Mouse (Mus musculus) stomach, embryonic 15.5 days (tissue): ENCODE results near the gene Rap1gds1. TPM values are rescaled to one million over a fixed set of nuclear protein-coding genes. Genes with fewer than 3 reads are reported as not detected.

Experiments
- ATAC-seq: fragments of 200-750 bp; cut with Nextera tagmentation; 2 replicates; pipeline ENCODE4 v1.8.0; 2017; ENCODE audit warnings: low read depth, moderate number of reproducible peaks, moderate TSS enrichment; ENCODE audit not compliant: insufficient read depth, low FRiP score
- H3K27ac ChIP-seq: fragments of 300-500 bp; sonication (generic); 2 replicates; pipeline ENCODE4 v1.5.1; 2015; ENCODE audit warnings: mild to moderate bottlenecking, inconsistent platforms
- H3K27me3 ChIP-seq: fragments of 300-500 bp; sonication (generic); replicated peaks from 2 replicates; pipeline ENCODE4 v1.6.1; 2015; ENCODE audit warnings: inconsistent platforms
- H3K36me3 ChIP-seq: fragments of 300-500 bp; sonication (generic); 2 replicates; pipeline ENCODE4 v1.6.1; 2015; ENCODE audit warnings: inconsistent platforms
- H3K4me1 ChIP-seq: fragments of 300-500 bp; sonication (generic); 2 replicates; pipeline ENCODE4 v1.6.1; 2015; ENCODE audit warnings: inconsistent platforms
- H3K4me2 ChIP-seq: fragments of 300-500 bp; sonication (generic); 2 replicates; pipeline ENCODE4 v1.6.1; 2015; ENCODE audit warnings: mild to moderate bottlenecking, inconsistent platforms
- H3K4me3 ChIP-seq: fragments of 300-500 bp; sonication (generic); replicated peaks from 2 replicates; pipeline ENCODE4 v1.5.1; 2015; ENCODE audit warnings: inconsistent platforms
- H3K9ac ChIP-seq: fragments of 300-500 bp; sonication (generic); 2 replicates; pipeline ENCODE4 v1.6.1; 2015; ENCODE audit warnings: inconsistent platforms
- H3K9me3 ChIP-seq: fragments of 300-500 bp; sonication (generic); 2 replicates; pipeline ENCODE4 v1.6.1; 2016; ENCODE audit warnings: inconsistent platforms
- WGBS: fragments of 180-500 bp; shearing (Covaris S2); methylation state at CpG from one replicate; pipeline ENCODE4 v1.1.7; 2015; 5-methylcytosine and 5-hydroxymethylcytosine counted together
- polyA plus RNA-seq: library from polyadenylated mRNA; unstranded; fragments of >200 nt; fragmentation: Nextera tagmentation; extraction: Ambion mirVana; gene quantifications from 2 replicates; pipeline ENCODE4 v1.2.1, GENCODE M21; 2015

Gene Rap1gds1
- polyA plus RNA-seq = 51.1 and 54.0 TPM in 2 replicates

GRCm38 (mm10) chr3:139074484-139075211, at the start of gene Rap1gds1:
Gene Rap1gds1 (minus strand): TSS chr3:139075201.
- Histone ChIP-seq H3K4me3 (peak within 1 kb of the TSS; percentile 86), H3K4me2 (peak within 1 kb of the TSS; percentile 93), H3K9me3 (no peaks in the 10 kb centered on the region), H3K27ac (peak within 1 kb of the TSS; percentile 99), H3K36me3 (no peaks in the 10 kb centered on the region), H3K27me3 (no peaks in the 10 kb centered on the region), H3K4me1 (peaks cover 8% of the 10 kb centered on the region), H3K9ac (peak within 1 kb of the TSS; percentile 88)
- under 1% methylated on average over 81 of the region's 97 CpGs for WGBS
- ATAC-seq = peak; percentile 61

GRCm38 (mm10) chr3:139118446-139118845, 43.4 kb upstream of the Rap1gds1 start:
- Histone ChIP-seq H3K27me3 (no peaks in the 10 kb centered on the region), H3K4me2 (no peak overlapping the region), H3K4me3 (no peak overlapping the region), H3K9me3 (no peaks in the 10 kb centered on the region), H3K27ac (no peak overlapping the region), H3K9ac (no peak overlapping the region), H3K4me1 (no peaks in the 10 kb centered on the region), H3K36me3 (no peaks in the 10 kb centered on the region)
- no peak for ATAC-seq

GRCm38 (mm10) chr3:139116733-139117337, 41.8 kb upstream of the Rap1gds1 start:
- H3K36me3 ChIP-seq = no peaks in the 10 kb centered on the region
- ATAC-seq = no peak
- H3K9ac ChIP-seq = no peak overlapping the region
- WGBS = 72% methylated on average over 9 of the region's 9 CpGs
- no peaks in the 10 kb centered on the region for H3K27me3 ChIP-seq
- H3K4me3 ChIP-seq = no peak overlapping the region
- no peak overlapping the region for H3K4me2 ChIP-seq
- H3K4me1 ChIP-seq = no peaks in the 10 kb centered on the region
- H3K9me3 ChIP-seq = no peaks in the 10 kb centered on the region
- H3K27ac ChIP-seq = no peak overlapping the region

- Histone ChIP-seq H3K4me3 (no peak overlapping the region), H3K36me3 (no peaks in the 10 kb centered on the region), H3K27me3 (no peaks in the 10 kb centered on the region), H3K9ac (no peak overlapping the region), H3K4me1 (no peaks in the 10 kb centered on the region), H3K27ac (no peak overlapping the region), H3K4me2 (no peak overlapping the region), H3K9me3 (no peaks in the 10 kb centered on the region)
- 54% methylated on average over 3 of the region's 3 CpGs for WGBS
- no peak for ATAC-seq
Observed at GRCm38 (mm10) chr3:139112335-139112973, 37.5 kb upstream of the Rap1gds1 start.

DNA sequence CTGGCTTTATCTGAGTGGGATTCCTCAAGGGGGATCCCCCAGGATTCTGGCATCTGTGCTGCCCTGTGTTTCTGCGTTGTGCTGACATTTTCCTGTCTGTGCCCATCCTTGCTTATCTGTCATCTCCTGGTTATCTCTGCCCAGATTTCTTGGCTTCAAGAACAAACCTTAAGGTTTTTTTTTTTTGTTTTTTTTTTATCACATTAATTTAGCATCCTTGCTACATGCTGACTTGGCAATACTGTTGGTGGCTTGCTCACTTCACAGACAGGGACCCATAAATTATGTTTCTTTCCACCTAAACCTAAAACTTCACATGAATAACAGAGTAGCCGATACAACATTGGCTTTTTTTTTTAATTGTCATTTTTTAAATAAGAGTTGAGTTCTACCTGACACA, 36.9 kb upstream of the Rap1gds1 start:
- Histone ChIP-seq H3K4me1 (no peaks in the 10 kb centered on the region), H3K9me3 (no peaks in the 10 kb centered on the region), H3K4me3 (no peak overlapping the region), H3K36me3 (no peaks in the 10 kb centered on the region), H3K9ac (no peak overlapping the region), H3K27me3 (no peaks in the 10 kb centered on the region), H3K4me2 (no peak overlapping the region), H3K27ac (no peak overlapping the region)
- no peak for ATAC-seq
- WGBS = 80% methylated on average over 2 of the region's 2 CpGs

GRCm38 (mm10) chr3:139108176-139108575, 33.2 kb upstream of the Rap1gds1 start:
- Histone ChIP-seq H3K9me3 (no peaks in the 10 kb centered on the region), H3K4me1 (no peaks in the 10 kb centered on the region), H3K4me3 (no peak overlapping the region), H3K4me2 (no peak overlapping the region), H3K27me3 (no peaks in the 10 kb centered on the region), H3K9ac (no peak overlapping the region), H3K36me3 (no peaks in the 10 kb centered on the region), H3K27ac (no peak overlapping the region)
- WGBS = 79% methylated on average over 5 of the region's 5 CpGs
- no peak for ATAC-seq

DNA sequence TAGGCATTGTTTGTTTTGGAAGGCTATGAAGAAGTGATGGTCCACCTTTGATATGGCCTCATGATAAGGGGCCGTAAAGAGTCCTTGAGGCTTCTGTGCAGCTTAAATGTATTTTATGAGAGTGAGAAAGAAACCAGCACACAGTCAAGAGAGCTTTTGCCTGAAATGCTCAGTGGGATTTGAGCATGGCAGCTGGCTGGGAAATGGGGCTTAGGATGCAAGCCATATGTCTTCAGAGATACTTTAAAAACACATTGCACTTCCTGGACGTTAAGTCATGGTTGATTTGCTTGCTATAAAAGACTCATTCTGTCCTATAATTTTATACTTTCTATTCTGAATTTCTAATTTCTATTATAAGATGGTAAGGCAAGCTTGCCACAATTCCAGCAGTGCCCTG, 28.9 kb upstream of the Rap1gds1 start:
- 82% methylated on average over 2 of the region's 2 CpGs for WGBS
- H3K4me1 ChIP-seq = no peaks in the 10 kb centered on the region
- no peak overlapping the region for H3K4me3 ChIP-seq
- no peaks in the 10 kb centered on the region for H3K9me3 ChIP-seq
- H3K9ac ChIP-seq = no peak overlapping the region
- no peak overlapping the region for H3K4me2 ChIP-seq
- no peak overlapping the region for H3K27ac ChIP-seq
- H3K36me3 ChIP-seq = no peaks in the 10 kb centered on the region
- no peaks in the 10 kb centered on the region for H3K27me3 ChIP-seq
- no peak for ATAC-seq

- H3K27me3 ChIP-seq = no peaks in the 10 kb centered on the region
- no peak overlapping the region for H3K9ac ChIP-seq
- H3K4me2 ChIP-seq = no peak overlapping the region
- WGBS = 68% methylated on average over 3 of the region's 3 CpGs
- no peaks in the 10 kb centered on the region for H3K9me3 ChIP-seq
- no peak overlapping the region for H3K4me3 ChIP-seq
- H3K36me3 ChIP-seq = no peaks in the 10 kb centered on the region
- H3K4me1 ChIP-seq = no peaks in the 10 kb centered on the region
- H3K27ac ChIP-seq = no peak overlapping the region
- no peak for ATAC-seq
Observed at GRCm38 (mm10) chr3:139103346-139103745, 28.3 kb upstream of the Rap1gds1 start.

DNA sequence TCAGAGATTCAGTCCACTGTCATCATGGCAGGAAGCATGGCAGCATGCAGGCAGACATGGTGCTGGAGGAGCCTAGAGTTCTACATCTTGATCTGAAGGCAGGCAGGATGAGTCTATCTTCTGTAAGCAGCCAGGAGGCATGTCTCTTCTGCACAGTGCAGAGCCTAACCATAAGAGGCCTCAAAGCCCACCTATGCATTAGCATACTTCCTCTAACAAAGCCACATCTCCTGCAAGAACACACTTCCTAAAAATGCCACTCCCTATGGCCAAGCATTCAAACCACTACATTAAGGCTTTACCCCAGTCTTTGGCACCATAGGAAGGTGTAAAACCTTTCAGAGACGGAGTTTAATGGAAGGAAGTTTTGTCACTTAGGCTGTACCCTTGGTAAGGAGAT, 26.9 kb upstream of the Rap1gds1 start:
- Histone ChIP-seq H3K27me3 (no peaks in the 10 kb centered on the region), H3K36me3 (no peaks in the 10 kb centered on the region), H3K4me1 (no peaks in the 10 kb centered on the region), H3K4me3 (no peak overlapping the region), H3K4me2 (no peak overlapping the region), H3K9ac (no peak overlapping the region), H3K27ac (no peak overlapping the region), H3K9me3 (no peaks in the 10 kb centered on the region)
- WGBS = 72% methylated on average over 1 of the region's 1 CpGs
- no peak for ATAC-seq

DNA sequence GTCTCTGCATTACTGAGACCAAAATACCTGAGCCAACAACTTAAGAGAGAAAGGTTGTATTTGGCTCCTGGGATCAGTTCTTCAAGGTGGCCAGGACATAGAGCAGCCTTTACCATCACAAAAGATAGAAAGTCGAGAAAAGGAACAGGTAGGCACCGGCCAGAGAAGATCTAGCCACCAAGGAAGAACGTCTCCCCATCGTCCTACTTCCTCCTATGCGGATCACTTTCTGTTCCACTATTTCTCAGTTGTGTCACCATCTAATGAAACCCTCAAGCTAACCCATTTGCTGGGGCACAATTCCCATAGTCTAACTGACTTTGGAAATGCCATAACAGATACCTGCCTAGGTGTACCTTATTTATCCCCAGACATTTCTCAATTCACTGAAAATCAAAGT, 24.3 kb upstream of the Rap1gds1 start:
- Histone ChIP-seq H3K4me3 (no peak overlapping the region), H3K27me3 (no peaks in the 10 kb centered on the region), H3K9me3 (no peaks in the 10 kb centered on the region), H3K9ac (no peak overlapping the region), H3K27ac (no peak overlapping the region), H3K36me3 (no peaks in the 10 kb centered on the region), H3K4me2 (no peak overlapping the region), H3K4me1 (no peaks in the 10 kb centered on the region)
- WGBS = 89% methylated on average over 5 of the region's 5 CpGs
- ATAC-seq = no peak

- Histone ChIP-seq H3K27ac (no peak overlapping the region), H3K27me3 (no peaks in the 10 kb centered on the region), H3K4me3 (no peak overlapping the region), H3K36me3 (no peaks in the 10 kb centered on the region), H3K9ac (no peak overlapping the region), H3K4me2 (no peak overlapping the region), H3K9me3 (no peaks in the 10 kb centered on the region), H3K4me1 (no peaks in the 10 kb centered on the region)
- WGBS = 86% methylated on average over 7 of the region's 7 CpGs
- no peak for ATAC-seq
Observed at GRCm38 (mm10) chr3:139095894-139096293, 20.9 kb upstream of the Rap1gds1 start.

- Histone ChIP-seq H3K4me2 (no peak overlapping the region), H3K27me3 (no peaks in the 10 kb centered on the region), H3K9ac (no peak overlapping the region), H3K4me3 (no peak overlapping the region), H3K36me3 (no peaks in the 10 kb centered on the region), H3K4me1 (no peaks in the 10 kb centered on the region), H3K27ac (no peak overlapping the region), H3K9me3 (no peaks in the 10 kb centered on the region)
- ATAC-seq = no peak
- 79% methylated on average over 3 of the region's 3 CpGs for WGBS
Observed at GRCm38 (mm10) chr3:139088526-139088925, 13.5 kb upstream of the Rap1gds1 start.
